Mouse (Mus musculus): ENCODE results near the gene Ppt1.
A peak's percentile ranks its signal among the peaks of the same experiment; 100 is the strongest.

The Ppt1 gene

DNA sequence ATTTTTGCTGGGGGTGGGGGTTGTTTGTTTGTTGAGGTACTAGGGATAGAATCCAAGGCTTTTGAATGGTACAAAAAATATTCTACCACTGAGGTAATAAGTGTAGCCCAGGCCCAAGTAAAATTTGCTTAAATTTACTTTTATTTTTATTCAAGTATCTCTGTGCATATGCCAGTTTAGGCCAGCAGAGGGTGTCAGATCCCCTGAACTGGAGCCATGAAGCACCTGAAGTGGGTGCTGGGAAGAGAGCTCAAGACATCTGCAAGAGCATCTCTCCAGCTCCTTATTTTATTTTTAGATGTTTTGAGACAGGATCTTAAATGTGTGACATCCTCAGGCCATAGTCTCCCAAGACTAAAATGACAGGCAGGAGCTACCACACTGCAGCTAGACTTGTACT is 34.0 kb downstream of the Ppt1 start:
- DNase-seq (ENCODE audit: low spot score in 2 of 2): no peak

DNA sequence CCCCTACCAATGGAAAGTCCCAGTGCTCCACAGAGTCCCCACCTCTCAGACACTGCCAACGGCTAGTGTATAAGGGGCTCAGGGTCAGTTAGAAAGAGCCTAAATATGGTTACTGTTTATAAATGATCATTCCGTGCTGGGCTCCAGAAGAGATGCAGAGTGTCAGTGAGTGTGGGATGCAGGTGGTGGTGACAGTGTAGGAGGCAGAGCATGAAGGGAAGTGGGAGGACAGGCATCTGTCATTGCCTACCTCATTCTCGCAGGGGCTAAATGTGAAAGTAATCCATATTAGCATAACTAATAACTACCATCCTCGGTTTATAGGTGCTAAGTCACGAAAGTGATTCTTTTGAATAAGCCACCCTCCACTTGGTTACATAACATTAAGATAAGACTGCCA is 34.7 kb downstream of the Ppt1 start:
- DNase-seq (ENCODE audit: low spot score in 2 of 2): no peak

DNA sequence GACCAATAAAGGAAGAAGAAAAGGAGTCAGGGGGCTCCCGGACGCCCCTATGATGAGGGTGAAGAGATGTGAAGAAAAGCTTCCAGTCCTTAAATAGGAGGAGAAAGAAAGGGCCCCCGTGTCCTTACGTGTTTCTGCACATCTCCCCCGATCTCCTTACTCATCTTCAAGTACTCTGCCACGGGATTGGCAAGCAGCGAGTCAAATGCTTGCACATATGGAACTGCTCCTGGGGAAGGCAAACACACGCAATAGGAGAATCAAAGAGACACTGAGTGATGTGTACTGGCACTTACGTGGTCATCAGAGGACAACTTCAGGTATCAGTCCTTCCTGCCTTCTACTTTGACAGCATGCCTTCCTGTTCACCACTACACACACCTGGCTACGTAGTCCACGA is 35.2 kb downstream of the Ppt1 start:
- DNase-seq (ENCODE audit: low spot score in 2 of 2): peak in 1 of 2 experiments; percentile 58

DNA sequence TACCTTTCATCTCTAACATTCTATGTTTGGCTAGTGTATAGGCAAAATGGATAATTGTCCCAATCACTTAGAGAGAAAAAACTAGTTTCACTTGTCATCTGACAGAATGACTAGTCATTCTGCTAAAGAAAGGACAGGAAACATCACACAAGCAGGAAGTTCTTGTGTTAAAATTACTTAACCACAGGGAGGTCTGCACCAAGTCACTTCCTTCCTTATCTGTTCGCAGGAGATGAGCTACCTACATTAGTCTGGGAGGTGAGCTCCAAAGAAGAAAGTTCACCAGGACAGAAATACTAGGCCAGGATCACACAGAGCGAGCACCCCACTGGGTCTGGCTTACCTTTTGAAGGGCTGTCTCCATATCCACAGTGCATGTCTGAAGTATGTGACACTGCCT is 35.9 kb downstream of the Ppt1 start:
- no peak for DNase-seq (ENCODE audit: low spot score in 2 of 2)

DNA sequence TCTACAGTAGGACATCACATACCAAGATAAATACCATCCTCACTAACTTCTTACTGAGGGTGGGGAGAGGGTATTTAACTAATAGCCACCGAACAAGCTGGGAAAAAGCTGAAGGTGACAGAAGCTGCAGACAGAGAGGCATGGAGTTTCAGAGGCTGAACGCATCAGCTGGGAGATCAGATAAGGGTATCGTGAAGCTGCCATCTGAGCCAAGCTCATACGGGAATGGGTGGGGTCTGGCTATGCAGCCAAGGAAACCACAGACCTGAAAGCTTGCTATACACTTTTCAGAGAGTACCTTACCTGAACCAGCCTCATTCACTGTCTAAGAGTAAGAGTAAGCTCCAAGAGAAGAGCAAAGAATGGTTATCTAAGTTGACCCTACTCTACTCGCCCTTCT is 37.0 kb downstream of the Ppt1 start:
- no peak for DNase-seq (ENCODE audit: low spot score in 2 of 2)

DNA sequence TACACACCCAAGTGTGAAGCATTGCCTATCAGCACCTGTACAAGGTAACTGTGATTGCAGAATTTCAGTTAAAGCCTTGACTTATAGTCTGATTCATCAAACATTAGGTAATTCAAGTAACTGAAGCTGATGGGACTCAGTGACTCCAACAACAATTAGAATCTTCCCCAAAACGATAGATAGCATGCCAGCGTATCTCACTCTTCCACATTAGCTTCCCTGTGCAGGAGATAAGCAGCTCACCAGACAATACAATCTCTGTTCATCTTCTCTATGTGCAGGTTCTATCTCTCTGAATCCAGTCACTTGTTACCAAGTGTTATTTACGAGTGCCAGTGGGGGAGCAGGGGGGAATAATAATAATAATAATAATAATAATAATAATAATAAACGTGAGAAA is 37.5 kb downstream of the Ppt1 start:
- no peak for DNase-seq (ENCODE audit: low spot score in 2 of 2)

DNA sequence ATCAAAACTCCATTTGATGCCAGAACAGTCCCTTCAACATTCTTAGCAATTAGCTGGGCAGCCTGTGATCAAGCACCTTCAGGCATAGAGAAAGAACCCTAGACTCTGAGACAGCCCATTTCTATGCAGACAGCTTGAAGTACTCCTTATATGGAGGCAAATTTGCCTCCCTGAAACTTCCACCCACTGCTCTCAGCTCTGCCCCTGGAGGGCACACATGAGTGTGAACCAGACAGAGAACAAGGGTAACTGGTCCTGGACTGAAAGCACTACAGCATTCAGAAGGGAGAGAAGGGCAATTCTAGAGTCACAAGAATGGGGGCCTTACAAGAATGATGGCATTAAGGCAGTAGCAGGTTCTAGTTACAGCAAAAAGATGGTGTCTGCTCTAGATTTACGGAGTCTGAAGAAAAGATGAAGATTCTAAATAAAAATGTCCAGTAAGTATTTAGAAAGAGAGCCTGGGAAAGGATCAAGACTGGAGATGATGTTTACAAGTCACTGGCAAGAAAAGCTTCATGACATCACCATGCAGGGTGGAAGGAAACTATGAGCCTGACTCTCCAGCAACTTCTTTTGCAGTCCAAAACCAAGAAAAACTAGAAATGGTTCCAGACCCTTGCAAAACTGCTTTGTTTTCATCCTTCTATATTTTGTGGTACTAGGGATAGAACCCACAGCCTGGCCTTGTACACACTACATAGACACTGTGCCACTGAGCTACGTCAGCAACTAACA is 42.5 kb downstream of the Ppt1 start:
- DNase-seq (ENCODE audit: low spot score in 2 of 2): no peak

DNA sequence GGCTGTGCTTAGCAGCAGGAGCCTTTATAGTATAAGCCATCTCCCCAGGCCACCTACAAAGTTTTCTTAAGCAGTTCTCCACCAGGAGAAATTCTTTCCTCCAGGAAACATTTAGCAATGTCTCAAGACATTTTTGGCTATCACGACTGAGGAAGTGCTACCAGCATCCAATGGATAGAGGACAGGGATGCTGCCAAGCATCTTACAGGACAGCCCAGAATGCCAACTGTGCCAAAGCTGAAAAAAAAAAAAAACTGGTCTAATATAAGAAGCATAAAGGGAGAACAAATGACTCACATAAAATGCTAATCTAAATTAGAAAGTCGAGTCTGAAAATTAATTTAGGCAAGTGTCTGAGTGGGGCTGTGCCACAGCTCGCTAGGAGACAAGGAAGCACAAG is 46.5 kb downstream of the Ppt1 start:
- peak in 1 of 2 experiments; percentile 59 for DNase-seq (ENCODE audit: low spot score in 2 of 2)

DNA sequence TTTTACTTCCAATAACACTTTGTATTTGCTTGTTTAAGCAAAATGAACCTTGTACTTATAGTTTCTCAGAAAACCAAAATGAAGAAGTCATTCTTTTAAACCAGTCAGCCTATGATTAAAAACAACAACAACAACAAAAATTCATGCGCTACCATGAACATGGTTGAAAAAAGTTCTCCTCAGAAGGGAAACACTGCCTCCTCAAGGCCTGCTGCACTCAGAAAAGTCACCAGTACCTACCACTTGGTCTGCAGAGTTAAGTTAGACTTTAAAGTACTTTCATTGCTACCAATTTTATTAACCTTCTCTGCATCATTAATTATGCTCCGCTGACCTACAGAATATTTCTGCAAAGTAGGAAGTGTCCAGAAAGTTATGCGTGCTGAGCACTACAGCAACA is 47.3 kb downstream of the Ppt1 start:
- no peak for DNase-seq (ENCODE audit: low spot score in 2 of 2)

DNA sequence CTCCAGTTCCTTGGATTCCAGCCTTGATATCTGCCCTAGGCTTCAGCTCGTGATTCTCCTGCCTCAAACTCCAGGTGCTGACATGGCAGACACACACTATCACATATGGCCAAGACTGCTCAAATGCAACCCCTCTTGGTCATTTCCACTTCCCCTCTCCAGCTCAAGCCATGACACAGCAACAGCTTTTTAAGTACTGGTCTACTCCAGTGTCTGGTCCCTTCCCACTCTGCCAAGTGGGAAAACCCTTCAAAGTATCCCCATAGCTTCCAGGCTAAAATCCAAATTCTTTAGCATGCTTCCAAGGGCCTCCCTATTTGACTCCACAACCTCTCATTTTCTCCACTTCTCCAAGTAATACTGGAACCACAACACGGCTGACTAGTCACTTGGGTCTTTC is 48.0 kb downstream of the Ppt1 start:
- no peak for DNase-seq (ENCODE audit: low spot score in 2 of 2)

DNA sequence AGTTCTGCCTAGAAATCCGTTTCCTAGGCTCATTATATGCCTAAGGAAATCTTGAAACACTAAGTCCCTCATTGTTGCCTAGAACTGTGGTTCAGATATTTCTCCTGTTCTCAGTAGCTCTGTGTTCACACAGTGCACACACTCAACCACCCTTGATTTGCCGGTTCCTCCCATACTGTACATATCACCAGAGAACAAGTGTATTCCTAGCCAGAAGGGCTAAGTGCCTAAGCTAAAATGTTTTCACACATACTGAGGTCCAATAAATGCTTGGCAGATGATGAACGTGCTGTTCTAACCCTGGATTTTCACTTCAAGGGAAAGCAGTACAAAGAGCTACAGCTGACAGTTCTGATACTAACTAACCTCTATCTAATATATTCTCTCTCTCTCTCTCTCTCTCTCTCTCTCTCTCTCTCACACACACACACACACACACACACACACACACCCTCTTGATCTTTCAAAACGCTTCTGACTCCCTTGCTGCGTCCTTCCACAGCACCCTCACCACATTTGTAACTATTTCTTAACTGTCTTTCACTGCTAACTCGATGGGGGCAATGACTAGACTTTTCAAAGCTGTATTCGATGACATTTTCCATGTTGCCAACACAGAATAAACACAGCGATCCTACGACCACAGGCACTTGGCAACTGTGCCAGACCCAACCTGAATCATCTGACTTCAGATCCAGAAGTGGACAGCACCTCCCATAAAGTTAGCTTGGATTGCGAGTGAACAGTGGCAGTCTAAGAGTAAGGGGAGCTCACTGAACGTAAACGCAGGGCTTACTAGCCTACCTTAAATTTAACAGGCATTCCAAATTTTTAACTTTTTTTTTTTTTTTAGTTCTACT is 48.7 kb downstream of the Ppt1 start:
- DNase-seq (ENCODE audit: low spot score in 2 of 2): no peak

DNA sequence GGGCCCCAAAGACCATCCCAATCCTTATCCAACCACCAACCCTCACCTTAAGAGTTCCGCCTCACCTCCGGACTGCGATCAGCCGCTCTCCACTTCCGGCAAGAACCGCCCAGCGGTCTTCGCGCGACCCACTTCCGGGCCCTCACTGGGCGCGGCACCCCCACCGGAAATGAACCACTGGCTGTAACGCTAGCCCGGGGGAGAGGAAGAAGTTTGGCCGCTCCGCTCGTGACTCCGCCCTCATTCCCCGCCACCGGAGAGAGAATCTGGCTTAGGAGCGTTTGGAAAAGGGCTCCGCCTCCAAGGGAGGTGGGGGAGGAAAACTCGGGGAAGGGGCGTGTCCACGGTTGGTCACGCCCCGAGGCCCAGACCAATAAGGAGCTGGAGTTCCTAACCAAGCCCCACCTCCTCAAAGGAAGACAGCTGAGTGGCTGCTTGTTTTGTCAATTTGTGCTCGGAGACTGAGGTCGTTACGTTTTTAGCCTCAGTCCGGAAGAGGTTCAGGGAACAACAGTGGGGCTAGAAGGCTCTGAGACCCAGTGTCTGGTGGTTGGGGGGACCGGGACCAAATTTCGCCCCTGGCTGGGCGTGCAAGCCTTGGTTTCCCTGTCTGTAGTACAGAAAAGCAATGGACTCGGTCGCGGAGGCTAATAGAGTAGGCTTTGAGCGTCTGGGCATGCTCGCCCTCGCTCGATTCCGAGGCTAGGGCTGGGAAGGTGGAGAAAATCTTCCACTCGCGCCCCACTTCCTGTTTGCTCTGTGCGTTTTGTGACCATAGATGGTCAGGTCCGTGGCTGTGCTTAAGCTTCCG is 49.9 kb downstream of the Ppt1 start, which contains the start of gene Cap1:
Cap1 (minus strand) TSS at position 289 of the 811 bp plus-strand sequence.
- peak; percentile 97 to 98 for DNase-seq (ENCODE audit: low spot score in 2 of 2)

DNA sequence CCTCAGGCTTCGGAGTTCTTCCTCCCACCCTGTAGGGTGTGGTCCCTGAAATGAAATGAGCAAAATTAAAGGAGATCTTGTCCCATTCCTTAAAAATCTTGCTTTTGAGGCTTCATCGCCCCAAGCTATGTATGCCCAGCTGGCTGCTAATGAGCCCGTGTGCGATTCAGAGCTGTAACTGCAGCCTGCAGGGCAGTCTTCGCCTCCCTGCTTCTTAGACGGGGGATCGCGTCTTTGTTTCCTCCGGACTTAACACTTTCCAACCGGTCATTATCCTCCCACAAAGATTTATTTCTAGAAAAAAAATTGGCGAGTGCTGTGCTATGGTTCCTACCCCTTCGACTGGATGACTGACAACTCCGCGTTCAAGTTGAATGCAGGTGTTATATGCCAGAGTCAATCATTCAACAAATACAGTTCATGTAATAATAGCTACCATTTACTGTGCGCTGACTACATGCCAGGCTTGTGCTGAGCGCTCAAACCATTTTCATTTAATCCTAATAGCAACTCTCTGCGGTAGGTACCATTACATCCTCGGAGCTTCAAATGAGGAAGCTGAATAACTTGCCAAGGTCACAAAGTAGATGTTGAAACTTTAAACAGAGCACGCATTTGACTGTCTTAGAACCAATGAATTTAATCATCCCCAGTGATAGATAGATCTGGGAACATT is 50.7 kb downstream of the Ppt1 start:
- no peak for DNase-seq (ENCODE audit: low spot score in 2 of 2)

DNA sequence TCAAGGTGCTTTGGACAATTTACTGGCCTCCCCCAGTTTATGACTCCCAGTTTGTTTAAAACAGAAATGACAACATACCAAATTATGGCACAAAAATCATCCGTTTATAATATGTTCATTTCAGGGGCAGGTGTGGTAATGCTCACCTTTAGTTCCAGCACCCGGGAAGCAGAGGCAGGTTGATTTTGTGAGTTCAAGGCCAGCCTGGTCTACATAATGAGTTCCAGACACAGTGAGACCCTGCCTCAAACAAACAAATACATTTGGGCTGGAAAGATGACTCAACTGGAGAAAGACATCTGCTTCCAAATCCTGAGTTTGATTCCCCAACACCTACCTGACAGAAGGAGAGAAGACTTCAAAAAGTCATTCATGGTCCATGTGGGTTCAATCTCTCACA is 51.3 kb downstream of the Ppt1 start:
- DNase-seq (ENCODE audit: low spot score in 2 of 2): no peak

DNA sequence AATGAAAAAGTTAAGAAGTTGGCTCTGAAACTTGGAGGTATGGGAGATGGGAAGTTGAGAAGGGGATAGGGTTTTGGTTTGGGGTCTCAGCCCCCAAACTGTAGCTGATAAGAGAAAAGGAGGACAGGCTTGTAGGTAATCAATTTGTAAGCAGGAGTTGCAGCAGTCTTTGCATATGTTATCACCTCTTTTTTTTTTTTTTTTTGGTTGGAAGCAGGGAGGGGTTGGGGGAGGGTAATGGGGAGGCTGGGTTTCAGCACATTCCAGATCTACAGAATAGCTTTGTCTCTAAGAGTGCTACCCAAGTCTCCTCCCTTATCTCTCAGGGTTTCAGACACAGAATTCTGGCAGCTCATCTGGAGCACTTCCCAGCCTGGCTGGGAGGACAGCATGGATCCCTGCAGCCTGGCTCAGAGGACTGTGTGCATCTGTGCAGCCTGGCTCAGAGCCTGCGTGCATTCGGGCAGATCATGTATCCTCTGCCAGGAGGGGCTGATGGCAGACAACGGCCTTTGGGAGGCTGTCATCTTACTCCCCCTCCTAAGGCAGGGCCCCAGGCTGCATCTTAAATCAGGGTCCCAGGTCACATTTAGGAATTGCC is 54.9 kb downstream of the Ppt1 start:
- peak; percentile 65 to 85 for DNase-seq (ENCODE audit: low spot score in 2 of 2)

DNA sequence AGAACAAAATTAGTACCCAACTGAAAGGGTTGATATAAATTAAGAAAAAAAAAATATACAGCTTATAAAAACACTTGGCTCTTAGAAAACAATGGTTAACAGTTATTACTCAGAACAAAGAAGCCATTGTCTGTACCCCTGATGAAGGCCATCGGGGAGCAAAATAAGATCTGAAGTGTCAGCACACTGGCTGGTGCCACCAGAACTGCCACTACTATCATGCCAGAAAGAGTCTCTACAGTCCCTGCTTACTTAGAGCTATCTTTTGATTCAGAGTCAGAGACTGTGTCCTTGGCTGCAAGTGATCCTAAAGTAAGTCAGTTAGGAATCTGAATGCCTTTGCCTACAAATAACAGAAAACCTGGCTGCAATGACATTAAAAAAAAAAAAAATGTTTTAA is 55.6 kb downstream of the Ppt1 start:
- no peak for DNase-seq (ENCODE audit: low spot score in 2 of 2)

DNA sequence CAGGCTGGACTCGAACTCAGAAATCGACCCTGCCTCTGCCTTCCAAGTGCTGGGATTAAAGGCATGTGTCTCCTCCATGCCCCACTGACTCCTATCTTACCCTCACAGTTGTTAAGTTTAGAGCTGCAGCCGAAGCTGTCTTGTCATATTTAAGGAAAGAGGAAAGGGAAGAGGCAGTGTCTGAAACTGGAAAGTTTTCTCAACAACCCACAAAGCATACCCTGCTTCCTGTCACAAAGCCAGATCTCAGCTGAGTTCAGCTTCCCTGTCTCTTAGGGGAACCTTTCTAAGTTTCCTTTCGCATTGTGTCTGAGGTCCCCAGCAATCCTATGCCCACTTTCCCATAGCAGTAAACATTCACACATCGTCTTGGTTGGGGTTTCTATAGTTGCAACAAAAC is 56.1 kb downstream of the Ppt1 start:
- DNase-seq (ENCODE audit: low spot score in 2 of 2): no peak

DNA sequence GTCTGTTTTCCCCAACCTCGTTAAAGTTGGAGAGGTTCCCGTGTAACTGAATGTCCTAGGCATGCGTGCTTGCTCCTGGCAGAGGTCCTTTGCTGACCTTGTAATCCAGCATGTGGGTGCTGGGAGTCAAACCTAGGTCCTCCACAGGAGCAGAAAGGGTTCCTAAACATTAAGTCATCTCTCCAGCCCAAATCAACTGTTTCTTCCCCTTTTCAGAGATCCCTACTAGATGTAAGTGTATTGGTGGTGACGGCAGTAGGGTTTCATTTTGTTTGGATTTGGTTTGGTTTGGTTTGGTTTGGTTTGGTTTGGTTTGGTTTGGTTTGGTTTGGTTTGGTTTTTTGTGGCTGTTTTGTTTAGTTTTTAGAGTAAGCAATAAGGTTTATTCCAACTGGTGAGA is 61.7 kb downstream of the Ppt1 start:
- no peak for DNase-seq (ENCODE audit: low spot score in 2 of 2)

DNA sequence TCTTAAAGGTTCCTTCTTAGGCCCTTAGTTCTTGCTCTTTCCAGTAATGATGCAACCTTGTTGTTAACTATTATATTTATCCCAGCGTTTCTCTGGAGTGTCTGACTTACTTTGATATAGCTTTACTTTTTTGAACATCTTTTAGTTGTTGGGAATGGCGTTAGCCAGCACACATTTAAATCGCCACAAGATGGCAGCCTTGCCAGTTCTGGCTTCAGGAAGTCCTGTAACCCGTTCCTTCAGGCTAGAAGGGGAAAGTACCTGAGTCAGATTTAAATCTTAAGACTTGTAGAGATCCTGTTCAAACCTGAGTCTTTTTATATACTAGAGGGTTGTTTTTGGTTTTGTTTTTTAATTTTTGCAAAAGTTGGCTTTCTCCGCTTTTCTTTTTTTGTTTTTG is 62.3 kb downstream of the Ppt1 start:
- peak; percentile 44 to 58 for DNase-seq (ENCODE audit: low spot score in 2 of 2)

DNA sequence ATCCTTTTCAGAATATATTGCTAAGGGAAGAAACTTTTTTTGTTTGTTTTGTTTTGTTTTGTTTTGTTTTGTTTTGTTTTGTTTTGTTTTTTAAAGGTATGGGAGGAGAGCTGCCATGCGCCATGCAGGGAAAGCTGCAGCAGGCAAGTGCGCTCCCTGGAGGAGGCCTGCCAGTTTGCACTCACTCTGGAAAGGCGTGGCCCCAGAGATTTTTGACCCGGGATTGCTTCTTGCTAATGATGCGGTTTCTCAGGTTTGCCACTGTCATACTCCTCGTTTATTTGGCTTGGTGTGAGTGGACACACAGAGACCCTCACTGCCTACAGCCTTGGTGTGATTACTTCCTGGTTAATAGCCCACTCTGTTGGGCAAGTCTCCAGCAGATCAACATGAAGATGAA is 66.1 kb downstream of the Ppt1 start:
- no peak for DNase-seq (ENCODE audit: low spot score in 2 of 2)

DNA sequence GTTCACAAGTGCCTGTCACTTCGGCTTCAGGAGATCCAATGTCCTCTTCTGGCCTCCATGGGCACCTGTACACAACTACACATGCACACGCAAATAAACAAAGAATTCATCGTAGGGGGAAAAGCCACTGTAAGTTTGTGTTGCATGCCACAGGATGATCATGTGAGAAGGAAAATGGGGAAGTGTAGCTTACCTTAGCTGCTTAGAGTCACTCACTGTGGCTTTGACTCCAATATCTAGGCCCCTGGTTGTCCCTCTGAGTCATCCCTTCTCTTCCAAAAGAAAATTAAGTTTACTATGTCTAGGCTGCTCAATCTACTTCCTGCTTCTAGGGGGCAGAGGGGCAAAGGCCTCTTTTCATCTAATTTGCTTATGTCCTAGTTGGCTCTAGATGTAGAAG is 67.7 kb downstream of the Ppt1 start:
- DNase-seq (ENCODE audit: low spot score in 2 of 2): no peak

Measured in right cerebral cortex, postnatal 36 days (tissue).